Mouse (Mus musculus) limb, embryonic 14.5 days (tissue): ENCODE measurements around the gene Egfl7. TPM values are rescaled to one million over a fixed set of nuclear protein-coding genes. Genes with fewer than 3 reads are reported as not detected.

Source experiments
- ATAC-seq: fragments of 200-750 bp; cut with Nextera tagmentation; 2 replicates; pipeline ENCODE4 v1.8.0; 2017; ENCODE audit warnings: low read depth, moderate number of reproducible peaks, moderate TSS enrichment; ENCODE audit not compliant: low FRiP score
- DNase-seq: peaks from one replicate; pipeline ENCODE4 v3.0.0-alpha.2; 2015; ENCODE audit warnings: low spot score
- H3K27ac ChIP-seq: fragments of 300-500 bp; sonication (generic); replicated peaks from 2 replicates; pipeline ENCODE4 v1.5.1; 2014; ENCODE audit warnings: low read depth, mild to moderate bottlenecking, low read length, moderate library complexity, mixed read lengths
- H3K27me3 ChIP-seq: fragments of 300-500 bp; sonication (generic); 2 replicates; pipeline ENCODE4 v1.6.1; 2014; ENCODE audit warnings: low read length, mixed read lengths; ENCODE audit not compliant: control insufficient read depth, insufficient read depth
- H3K36me3 ChIP-seq: fragments of 300-500 bp; sonication (generic); 2 replicates; pipeline ENCODE4 v1.6.1; 2014; ENCODE audit warnings: mild to moderate bottlenecking, low read length, moderate library complexity, mixed read lengths; ENCODE audit not compliant: control insufficient read depth, insufficient read depth
- H3K4me1 ChIP-seq: fragments of 300-500 bp; sonication (generic); 2 replicates; pipeline ENCODE4 v1.6.1; 2014; ENCODE audit warnings: antibody characterized with exemption, low read length, mixed read lengths; ENCODE audit not compliant: control insufficient read depth, insufficient read depth
- H3K4me2 ChIP-seq: fragments of 300-500 bp; sonication (generic); replicated peaks from 2 replicates; pipeline ENCODE4 v1.6.1; 2014; ENCODE audit warnings: low read depth, mild to moderate bottlenecking, low read length, moderate library complexity; ENCODE audit not compliant: severe bottlenecking
- H3K4me3 ChIP-seq: fragments of 300-500 bp; sonication (generic); replicated peaks from 2 replicates; pipeline ENCODE4 v1.5.1; 2014; ENCODE audit warnings: low read length
- H3K9ac ChIP-seq: fragments of 300-500 bp; sonication (generic); 2 replicates; pipeline ENCODE4 v1.6.1; 2014; ENCODE audit warnings: mild to moderate bottlenecking, low read depth, low read length, moderate library complexity; ENCODE audit not compliant: severe bottlenecking
- H3K9me3 ChIP-seq: fragments of 300-500 bp; sonication (generic); 2 replicates; pipeline ENCODE4 v1.6.1; 2016; ENCODE audit warnings: low read length; ENCODE audit not compliant: control insufficient read depth
- POLR2A ChIP-seq: fragments of 200-500 bp; IDR thresholded peaks from 2 replicates; pipeline ENCODE4 v1.8.0; 2012; ENCODE audit warnings: inconsistent platforms, mild to moderate bottlenecking, moderate library complexity, borderline replicate concordance; ENCODE audit not compliant: insufficient read depth, insufficient read length; ENCODE audit errors: extremely low read depth
- WGBS: fragments of 180-500 bp; shearing (Covaris S2); extraction: QIAGEN DNeasy Blood & Tissue Kit; methylation state at CpG from one replicate; pipeline ENCODE4 v1.1.7; 2014; 5-methylcytosine and 5-hydroxymethylcytosine counted together
- polyA plus RNA-seq, 2 experiments: library from polyadenylated mRNA; depleted of rRNA in 1 of 2; stranded (reverse) in 1 of 2; unstranded in 1 of 2; fragments of >200 nt; fragmentation: Nextera tagmentation in 1 of 2; extraction: Ambion mirVana in 1 of 2; gene quantifications; 2 replicates each; pipeline versions ENCODE4 v1.2.1 to v1.2.3; 2012 to 2014

Gene Egfl7
- polyA plus RNA-seq, 2 experiments, result 108 to 262 TPM

DNA sequence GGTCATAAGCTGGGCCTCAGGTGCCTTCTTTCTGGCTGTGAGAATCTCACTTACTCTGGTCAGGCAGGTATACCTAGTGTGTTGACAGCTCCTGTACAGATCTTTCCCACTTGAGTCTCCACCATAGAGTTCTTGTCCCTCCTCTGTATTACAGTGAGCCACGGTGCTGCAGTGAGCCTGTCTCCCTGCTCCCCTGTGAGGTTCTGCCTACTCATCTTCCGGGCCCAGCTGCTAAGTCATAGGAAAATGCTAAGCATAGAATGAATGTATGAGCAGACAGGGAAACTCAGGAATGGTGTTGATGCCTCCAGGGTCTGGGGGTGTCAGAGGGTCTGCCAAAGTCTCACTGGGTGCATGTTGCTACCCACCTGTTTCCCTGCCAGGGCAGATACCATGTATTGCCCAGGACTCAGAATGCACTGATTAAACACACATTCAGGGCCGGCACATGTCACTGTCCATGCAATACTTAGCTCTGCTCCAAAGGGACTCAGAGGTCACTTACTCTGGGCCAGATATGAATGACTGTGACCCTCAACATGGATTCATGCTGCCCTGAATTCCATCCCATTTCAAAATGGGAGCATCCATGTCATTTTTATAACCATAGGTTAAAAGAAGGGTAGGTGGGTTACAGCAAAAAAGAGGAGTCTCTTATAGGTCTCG, 35.8 kb downstream of the Egfl7 start:
- H3K27ac ChIP-seq, result no peak overlapping the region
- H3K4me1 ChIP-seq, result no peaks in the 10 kb centered on the region
- no peak for ATAC-seq
- no peaks in the 10 kb centered on the region for H3K27me3 ChIP-seq
- no peak for TF ChIP-seq POLR2A
- WGBS, result 79% methylated on average over 4 of the region's 4 CpGs
- no peak overlapping the region for H3K4me2 ChIP-seq
- no peak for DNase-seq
- no peaks in the 10 kb centered on the region for H3K36me3 ChIP-seq
- no peaks in the 10 kb centered on the region for H3K9me3 ChIP-seq
- no peak overlapping the region for H3K9ac ChIP-seq
- H3K4me3 ChIP-seq, result no peak overlapping the region

- Histone ChIP-seq H3K9ac (no peak overlapping the region), H3K36me3 (no peaks in the 10 kb centered on the region), H3K4me2 (no peak overlapping the region), H3K4me1 (no peaks in the 10 kb centered on the region), H3K27ac (no peak overlapping the region), H3K4me3 (no peak overlapping the region), H3K9me3 (no peaks in the 10 kb centered on the region), H3K27me3 (no peaks in the 10 kb centered on the region)
- TF ChIP-seq POLR2A, result no peak
- no peak for ATAC-seq
- DNase-seq, result no peak
- WGBS, result 79% methylated on average over 6 of the region's 6 CpGs
Observed at GRCm38 (mm10) chr2:26617331-26617730, 37.5 kb downstream of the Egfl7 start.

DNA sequence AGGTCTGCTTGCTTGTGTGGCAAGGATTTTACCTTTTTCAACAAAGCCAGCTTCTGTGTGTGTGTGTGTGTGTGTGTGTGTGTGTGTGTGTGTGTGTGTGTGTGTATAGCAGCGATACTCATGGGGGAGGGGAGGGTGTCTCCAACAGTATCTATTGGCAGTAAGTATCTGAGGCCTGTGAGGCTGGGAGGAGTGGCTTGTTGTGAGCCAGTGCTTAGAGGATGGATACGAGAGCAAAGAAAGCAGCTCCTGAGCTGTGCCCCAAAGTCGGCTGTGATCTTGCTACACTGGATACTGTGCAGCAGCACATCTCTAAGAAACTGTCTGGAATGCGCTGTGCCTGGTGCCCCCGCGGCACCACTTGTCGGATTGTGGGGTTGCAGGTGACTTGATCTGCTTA, 38.1 kb downstream of the Egfl7 start:
- H3K4me1 ChIP-seq, result no peaks in the 10 kb centered on the region
- 64% methylated on average over 7 of the region's 7 CpGs for WGBS
- DNase-seq (no peak), ATAC-seq (no peak)
- no peak for TF ChIP-seq POLR2A
- no peaks in the 10 kb centered on the region for H3K27me3 ChIP-seq
- no peak overlapping the region; the same call in 1 of the 2 replicates for H3K9ac ChIP-seq
- H3K4me2 ChIP-seq, result no peak overlapping the region
- no peak overlapping the region for H3K27ac ChIP-seq
- H3K36me3 ChIP-seq, result no peaks in the 10 kb centered on the region
- H3K4me3 ChIP-seq, result no peak overlapping the region
- no peaks in the 10 kb centered on the region for H3K9me3 ChIP-seq

DNA sequence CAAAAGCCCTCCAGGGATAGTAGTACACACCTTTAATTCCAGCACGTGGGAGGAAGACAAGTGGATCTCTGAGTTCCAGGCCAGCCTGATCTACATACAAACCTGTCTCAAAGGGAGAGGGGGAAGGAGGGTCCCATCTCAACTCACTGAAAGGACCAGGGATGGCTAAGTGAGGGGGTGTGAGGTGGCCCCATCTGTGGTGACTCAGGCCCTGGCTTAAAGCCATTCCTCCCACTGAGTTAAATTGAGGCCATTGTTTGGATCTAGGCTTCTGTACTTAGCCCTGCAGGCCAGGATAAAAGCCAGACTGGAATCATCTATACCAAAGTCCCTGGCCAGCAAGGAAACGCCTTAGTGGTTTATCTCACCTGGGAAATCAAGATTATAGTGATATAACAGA, 41.4 kb downstream of the Egfl7 start:
- H3K9me3 ChIP-seq, result no peaks in the 10 kb centered on the region
- H3K4me3 ChIP-seq, result no peak overlapping the region
- no peaks in the 10 kb centered on the region for H3K4me1 ChIP-seq
- ATAC-seq (no peak), DNase-seq (no peak)
- H3K27ac ChIP-seq, result no peak overlapping the region
- H3K9ac ChIP-seq, result no peak overlapping the region
- no peaks in the 10 kb centered on the region for H3K36me3 ChIP-seq
- 51% methylated on average over 2 of the region's 2 CpGs for WGBS
- TF ChIP-seq POLR2A, result no peak
- H3K27me3 ChIP-seq, result no peaks in the 10 kb centered on the region
- H3K4me2 ChIP-seq, result no peak overlapping the region

- H3K4me1 ChIP-seq, result no peaks in the 10 kb centered on the region
- ATAC-seq (no peak), DNase-seq (no peak)
- H3K36me3 ChIP-seq, result no peaks in the 10 kb centered on the region
- H3K27ac ChIP-seq, result no peak overlapping the region
- no peaks in the 10 kb centered on the region for H3K9me3 ChIP-seq
- no peak overlapping the region for H3K4me3 ChIP-seq
- H3K4me2 ChIP-seq, result no peak overlapping the region
- TF ChIP-seq POLR2A, result no peak
- H3K9ac ChIP-seq, result no peak overlapping the region
- no peaks in the 10 kb centered on the region for H3K27me3 ChIP-seq
- 43% methylated on average over 5 of the region's 5 CpGs for WGBS
Observed at GRCm38 (mm10) chr2:26622984-26623383, 43.2 kb downstream of the Egfl7 start.

GRCm38 (mm10) chr2:26625419-26625818, 45.6 kb downstream of the Egfl7 start:
- H3K4me2 ChIP-seq, result no peak overlapping the region
- ATAC-seq (no peak), DNase-seq (no peak)
- no peaks in the 10 kb centered on the region for H3K9me3 ChIP-seq
- H3K27me3 ChIP-seq, result no peaks in the 10 kb centered on the region
- H3K9ac ChIP-seq, result no peak overlapping the region
- H3K4me1 ChIP-seq, result peaks cover 10% of the 10 kb centered on the region
- no peak overlapping the region for H3K27ac ChIP-seq
- no peaks in the 10 kb centered on the region for H3K36me3 ChIP-seq
- 79% methylated on average over 3 of the region's 3 CpGs for WGBS
- TF ChIP-seq POLR2A, result no peak
- H3K4me3 ChIP-seq, result no peak overlapping the region
